Mouse (Mus musculus) monocyte, adult 2 months (primary cell): ENCODE measurements around the gene Hepacam.

Experiments used
- DNase-seq, 2 experiments: peaks; one replicate each; pipeline ENCODE4 v3.0.0; 2022; ENCODE audit warnings: low spot score in 2 of 2, low read depth in 1 of 2

The Hepacam gene

DNA sequence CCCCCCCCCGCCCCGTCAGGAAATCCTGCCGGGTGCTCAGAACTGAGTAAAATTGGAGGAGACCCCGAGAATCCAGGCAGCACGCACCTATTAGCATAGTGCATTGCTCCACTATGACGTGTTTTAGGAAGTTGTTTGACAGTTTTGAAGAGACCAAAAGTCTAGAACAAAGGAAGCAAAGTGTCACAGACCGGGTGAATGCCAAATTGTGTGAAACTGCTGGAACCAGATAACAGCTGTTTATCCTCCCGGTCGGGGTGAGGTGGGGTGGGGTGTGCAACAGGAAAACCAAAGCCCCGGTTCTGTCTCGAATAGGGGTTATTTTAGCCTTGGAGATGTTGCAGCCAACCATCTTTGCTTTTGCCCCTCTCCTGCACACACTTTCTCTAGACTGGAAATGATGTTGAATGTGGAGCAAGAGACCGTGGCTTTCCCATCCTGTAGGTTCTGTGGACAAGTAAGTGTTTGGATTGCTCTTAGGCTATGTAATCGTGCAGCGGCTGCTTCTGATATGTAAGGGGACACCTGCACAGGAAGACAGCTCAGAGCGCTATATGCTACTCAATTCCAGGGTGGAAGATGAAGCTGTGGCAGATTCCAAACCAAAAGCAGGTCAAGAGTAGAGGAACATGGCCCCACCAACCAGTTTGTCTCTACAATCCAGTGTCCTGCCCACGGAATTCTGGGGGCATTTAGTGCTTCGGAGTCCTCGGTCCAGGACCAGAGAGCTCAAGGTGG is 66.8 kb downstream of the Hepacam start:
- DNase-seq: no peak

DNA sequence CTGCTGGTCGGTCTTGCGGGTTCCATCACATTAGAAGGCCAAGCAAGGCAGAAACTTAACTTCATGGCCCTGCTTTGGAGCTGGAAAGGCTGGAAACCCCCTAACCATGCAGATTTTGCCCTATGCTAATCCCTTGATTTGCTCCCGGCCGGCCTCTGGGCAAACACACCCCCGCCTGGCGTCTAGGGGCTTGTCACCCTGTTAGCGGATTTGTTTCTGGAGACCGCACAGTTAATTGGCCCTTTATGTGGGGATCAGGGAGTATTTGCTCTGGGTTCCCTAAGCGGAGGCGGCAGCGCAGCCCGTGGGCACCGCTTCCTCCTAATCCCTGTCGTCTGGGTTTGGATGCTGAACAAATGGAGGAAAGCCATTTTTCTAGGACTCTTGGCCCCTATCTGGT is 67.8 kb downstream of the Hepacam start:
- no peak for DNase-seq

DNA sequence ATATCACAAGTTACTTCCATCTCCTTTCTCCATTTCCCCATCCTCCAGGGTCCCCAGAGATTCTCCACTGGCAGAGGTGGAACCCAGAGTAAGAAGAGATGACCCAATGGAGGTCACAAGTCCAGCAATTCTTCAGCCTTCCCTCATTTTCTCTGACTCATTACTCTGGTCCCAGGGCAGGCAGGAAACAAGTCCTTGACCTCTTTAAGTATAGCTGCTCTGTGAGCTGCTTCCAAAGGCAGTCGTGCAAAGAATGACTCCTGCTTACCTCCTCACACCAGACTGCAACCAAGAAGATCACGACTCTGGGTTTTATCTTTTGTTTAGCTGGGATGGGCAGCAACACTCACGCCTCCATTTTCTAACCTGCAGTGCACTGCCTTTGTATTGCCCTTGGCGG is 68.5 kb downstream of the Hepacam start:
- DNase-seq: no peak
